Mouse (Mus musculus) limb, embryonic 11.5 days (tissue): ENCODE data around the gene Rragc. TPM values are rescaled to one million over a fixed set of nuclear protein-coding genes. Genes with fewer than 3 reads are reported as not detected.

Source experiments
- polyA plus RNA-seq: library from polyadenylated mRNA; unstranded; fragments of >200 nt; fragmentation: Nextera tagmentation; extraction: Ambion mirVana; gene quantifications from 2 replicates; pipeline ENCODE4 v1.2.1, GENCODE M21; 2014

Gene Rragc
- polyA plus RNA-seq, 1 experiment from 2014 or later, result 42.1 TPM

Other genes starting within 250 kb of the Rragc start
- 71.0 and 77.0 TPM in 2 replicates for gene Macf1, start 233.1 kb upstream of the Rragc start, polyA plus RNA-seq
- 327 and 334 TPM in 2 replicates for gene Ndufs5, start 199.2 kb upstream of the Rragc start, polyA plus RNA-seq
- 68.8 and 69.0 TPM in 2 replicates for gene Akirin1, start 167.1 kb upstream of the Rragc start, polyA plus RNA-seq
- gene Rhbdl2, start 129.6 kb upstream of the Rragc start, polyA plus RNA-seq, result 1.3 and 1.7 TPM in 2 replicates
- 0.11 TPM in 1 of 2 replicates, not detected in the other for gene 4933427I04Rik, start 57.8 kb upstream of the Rragc start, polyA plus RNA-seq
- gene Mycbp, start 12.6 kb upstream of the Rragc start, polyA plus RNA-seq, result 80.7 and 82.8 TPM in 2 replicates
- gene 4930535I16Rik, start 576 bp downstream of the Rragc start, polyA plus RNA-seq, result not detected in 2 replicates